Mouse (Mus musculus) E14TG2a.4 (cell line): ENCODE measurements around the gene Fam129c.

Experiments
- CTCF ChIP-seq: conservative IDR thresholded peaks from 2 replicates; pipeline ENCODE4 v1.5.1; 2014; ENCODE audit warnings: low read length
- NANOG ChIP-seq: IDR thresholded peaks from 2 replicates; pipeline ENCODE4 v1.6.1; 2014; ENCODE audit warnings: borderline replicate concordance, low read length, mixed read lengths
- POU5F1 ChIP-seq: IDR thresholded peaks from 2 replicates; pipeline ENCODE4 v1.6.1; 2014; ENCODE audit warnings: low read length, borderline replicate concordance

DNA sequence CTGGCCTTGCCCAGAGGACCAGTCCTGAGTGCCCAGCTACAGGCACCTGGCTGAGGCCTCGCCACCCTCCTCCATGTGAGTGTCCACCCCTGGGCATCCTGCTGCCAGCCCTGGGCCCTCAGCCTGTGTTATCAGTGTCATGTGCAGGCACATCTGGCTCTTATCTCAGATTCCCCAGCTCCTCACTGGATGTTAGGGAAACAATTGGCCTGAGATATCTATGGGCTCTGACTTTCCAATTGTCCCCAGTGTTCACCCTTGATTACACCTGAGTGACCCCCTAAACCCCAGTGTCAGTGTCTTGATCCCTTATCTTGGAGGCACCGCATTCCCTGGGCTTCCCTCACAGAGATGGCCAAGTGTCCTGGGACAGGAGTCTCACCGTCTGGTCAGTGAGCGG is 41.9 kb downstream of the Fam129c start:
- TF ChIP-seq CTCF (no peak), NANOG (no peak), POU5F1 (no peak)
